Comparison of ENCODE assay signal across 7 mouse cellular contexts in genomic region chr11:115512407-115513183, GRCm38 (mm10). TPM values are rescaled to one million over a fixed set of nuclear protein-coding genes. Genes with fewer than 3 reads are reported as not detected.
A peak's percentile ranks its signal among the peaks of the same experiment; 100 is the strongest.
DNase-seq lines count a peak whose midpoint lies in the region; ATAC-seq and TF ChIP-seq lines count a peak whose summit lies in the region.

No protein-coding gene starts in this region.

- peak; percentile 47; the same call in 1 of the 2 replicates for TF ChIP-seq POLR2A in CH12.LX (IDR thresholded peaks at IDR 0.05; ENCODE audit: low read depth, low read length)
- no peak for TF ChIP-seq POLR2A in bone marrow, adult 2 months (IDR thresholded peaks at IDR 0.05; ENCODE audit: borderline replicate concordance, control insufficient read depth, low read depth, low read length)

- 20% methylated on average over 8 of the region's 8 CpGs for WGBS in bone marrow, adult 2 months
- WGBS in heart, embryonic 12.5 days = 33% methylated on average over 8 of the region's 8 CpGs
- WGBS in midbrain, postnatal 0 days = 4% methylated on average over 8 of the region's 8 CpGs

- H3K27me3 ChIP-seq in CH12.LX (replicated peaks) = no peaks in the 10 kb centered on the region
- no peaks in the 10 kb centered on the region for H3K27me3 ChIP-seq in heart, embryonic 12.5 days (replicated peaks)
- no peaks in the 10 kb centered on the region for H3K27me3 ChIP-seq in midbrain, postnatal 0 days (ENCODE audit: insufficient read depth, low read length)

- in situ Hi-C loops in CH12.LX (cut with MboI; ENCODE audit: low pct_ligation_motif_present, low pct_unique_long_range_greater_than_20kb, low sequenced_read_pairs) = no loop called here

- H3K9me3 ChIP-seq in CH12.LX (replicated peaks; ENCODE audit: low read length) = no peaks in the 10 kb centered on the region
- no peaks in the 10 kb centered on the region for H3K9me3 ChIP-seq in heart, embryonic 12.5 days (replicated peaks)
- H3K9me3 ChIP-seq in midbrain, postnatal 0 days (ENCODE audit: low read length) = no peaks in the 10 kb centered on the region

- peak; percentile 30; the same call in 1 of the 2 replicates for TF ChIP-seq EP300 in CH12.LX (IDR thresholded peaks at IDR 0.05; ENCODE audit: low read length)

- dilution Hi-C loops in CH12.LX (cut with MboI; ENCODE audit: extremely low pct_ligation_motif_present, extremely low pct_unique_long_range_greater_than_20kb, low sequenced_read_pairs) = no loop called here

- peak overlapping the region; percentile 90 for H3K9ac ChIP-seq in CH12.LX (ENCODE audit: insufficient read depth, low read depth)
- peak overlapping the region; percentile 99 for H3K9ac ChIP-seq in heart, embryonic 12.5 days
- H3K9ac ChIP-seq in midbrain, postnatal 0 days (replicated peaks; ENCODE audit: low read length, poor library complexity, severe bottlenecking) = peak overlapping the region; percentile 97

- peak overlapping the region; percentile 84 to 96 (median 96) for H3K4me3 ChIP-seq in CH12.LX (replicated peaks in 1 of 3; ENCODE audit: low read depth in 2 of 3, low read length in 2 of 3, poor library complexity in 1 of 3)
- H3K4me3 ChIP-seq in bone marrow, adult 2 months (replicated peaks; ENCODE audit: control insufficient read depth, low read depth, low read length) = peak overlapping the region; percentile 96
- peak overlapping the region; percentile 89 for H3K4me3 ChIP-seq in heart, embryonic 12.5 days
- peak overlapping the region; percentile 99 for H3K4me3 ChIP-seq in midbrain, postnatal 0 days (ENCODE audit: low read depth, low read length)

- peak; percentile 81 for DNase-seq in CH12.LX (ENCODE audit: extremely low read depth)
- DNase-seq in liver = peak; percentile 58
- peak; percentile 36 for DNase-seq in midbrain, postnatal 0 days (ENCODE audit: low spot score)
- peak; percentile 34 to 40 for DNase-seq in thymus, postnatal 10 days (ENCODE audit: low spot score in 2 of 2)

- H3K79me2 ChIP-seq in CH12.LX (replicated peaks; ENCODE audit: control insufficient read depth, extremely low read depth, insufficient read depth, poor library complexity, severe bottlenecking) = peaks cover 64% of the 10 kb centered on the region

- no peak for TF ChIP-seq CTCF in CH12.LX (conservative IDR thresholded peaks at IDR 0.05 in 1 of 2, IDR thresholded peaks at IDR 0.05 in 1 of 2; ENCODE audit: low read depth in 2 of 2, low read length in 2 of 2)
- TF ChIP-seq CTCF in bone marrow, adult 2 months (IDR thresholded peaks at IDR 0.05; ENCODE audit: control insufficient read depth, insufficient read depth, low read length) = no peak
- no peak for TF ChIP-seq CTCF in midbrain, postnatal 0 days (IDR thresholded peaks at IDR 0.05)

- H3K4me1 ChIP-seq in CH12.LX (ENCODE audit: control insufficient read depth in 1 of 2, insufficient read depth in 2 of 2) = peaks cover 31 to 58% of the 10 kb centered on the region in 2 experiments
- H3K4me1 ChIP-seq in bone marrow, adult 2 months (ENCODE audit: control insufficient read depth, insufficient read depth, low read length) = peaks cover 18% of the 10 kb centered on the region
- peaks cover 54% of the 10 kb centered on the region for H3K4me1 ChIP-seq in heart, embryonic 12.5 days (replicated peaks)
- H3K4me1 ChIP-seq in midbrain, postnatal 0 days (ENCODE audit: insufficient read depth, low read length) = peaks cover 19% of the 10 kb centered on the region

- peaks cover 0 to 24% of the 10 kb centered on the region in 2 experiments for H3K36me3 ChIP-seq in CH12.LX (replicated peaks in 1 of 2; ENCODE audit: control insufficient read depth in 1 of 2, insufficient read depth in 1 of 2, low read length in 1 of 2)
- H3K36me3 ChIP-seq in heart, embryonic 12.5 days = 0 out of 2 replicates have a peak, but pooled peaks cover 3% of the 10 kb centered on the region
- no peaks in the 10 kb centered on the region for H3K36me3 ChIP-seq in midbrain, postnatal 0 days (ENCODE audit: insufficient read depth, low read length)

- H3K4me2 ChIP-seq in CH12.LX (ENCODE audit: insufficient read depth, low read depth, poor library complexity, severe bottlenecking) = peak overlapping the region; percentile 99
- H3K4me2 ChIP-seq in heart, embryonic 12.5 days = peak overlapping the region; percentile 93
- H3K4me2 ChIP-seq in midbrain, postnatal 0 days (ENCODE audit: low read depth, low read length, poor library complexity, severe bottlenecking) = peak overlapping the region; percentile 76

- no peak for TF ChIP-seq RAD21 in CH12.LX (IDR thresholded peaks at IDR 0.05; ENCODE audit: low read depth, low read length)

- peak overlapping the region; percentile 65 for H3K27ac ChIP-seq in CH12.LX (ENCODE audit: insufficient read depth, low read depth)
- H3K27ac ChIP-seq in bone marrow, adult 2 months (ENCODE audit: control insufficient read depth, insufficient read depth, low read depth, low read length, poor library complexity) = peak overlapping the region; percentile 90
- H3K27ac ChIP-seq in heart, embryonic 12.5 days (ENCODE audit: poor library complexity, severe bottlenecking) = peak overlapping the region; percentile 91
- H3K27ac ChIP-seq in midbrain, postnatal 0 days (ENCODE audit: low read depth, low read length) = peak overlapping the region; percentile 91

- ATAC-seq in heart, embryonic 12.5 days (ENCODE audit: insufficient number of reproducible peaks, low FRiP score) = peak; percentile 13; the same call in 1 of the 2 replicates
- ATAC-seq in midbrain, postnatal 0 days (ENCODE audit: low FRiP score) = no peak
- ATAC-seq in megakaryocyte-erythroid progenitor cell, adult 5-6 weeks (replicated peaks; ENCODE audit: low FRiP score, low TSS enrichment, poor library complexity, severe bottlenecking) = no peak

RNA-seq across cellular contexts. Expression of gene Jpt1, which starts 1.6 kb away (rescaled TPM):
- total RNA-seq in CH12.LX (2012; rRNA removed) (294 and 358 TPM in 2 replicates), CH12.LX (2014; rRNA removed) (439 and 448 TPM in 2 replicates)
- polyA plus RNA-seq in CH12.LX (2012; ENCODE audit: insufficient read length, low read depth) = 432 and 479 TPM in 2 replicates
- 106 and 149 TPM in 2 replicates for polyA plus RNA-seq in bone marrow, adult 2 months (2011; ENCODE audit: insufficient read depth, insufficient read length, low replicate concordance, missing spikeins)
- polyA plus RNA-seq in heart, embryonic 12.5 days (2016; fragmentation: Nextera tagmentation; extraction: Ambion mirVana) = 413 and 440 TPM in 2 replicates
- total RNA-seq in midbrain, postnatal 0 days (2014; rRNA removed) = 744 and 761 TPM in 2 replicates
- 1,252 and 1,259 TPM in 2 replicates for polyA plus RNA-seq in midbrain, postnatal 0 days (2015; fragmentation: Nextera tagmentation; extraction: Ambion mirVana)
- 167 and 191 TPM in 2 replicates for total RNA-seq in megakaryocyte-erythroid progenitor cell, adult 5-6 weeks (2014; fragmentation: Nextera tagmentation)
- total RNA-seq in megakaryocyte-erythroid progenitor cell, adult 5-6 weeks (2017) = 122 and 142 TPM in 2 replicates

RNA-seq across cellular contexts. Expression of gene Nt5c, which starts 20.9 kb away (rescaled TPM):
- 151 and 154 TPM in 2 replicates for total RNA-seq in CH12.LX (2012; rRNA removed)
- 59.8 and 65.3 TPM in 2 replicates for total RNA-seq in CH12.LX (2014; rRNA removed)
- 175 and 190 TPM in 2 replicates for polyA plus RNA-seq in CH12.LX (2012; ENCODE audit: insufficient read length, low read depth)
- polyA plus RNA-seq in bone marrow, adult 2 months (2011; ENCODE audit: insufficient read depth, insufficient read length, low replicate concordance, missing spikeins) = 47.5 and 56.4 TPM in 2 replicates
- 56.2 and 58.2 TPM in 2 replicates for polyA plus RNA-seq in heart, embryonic 12.5 days (2016; fragmentation: Nextera tagmentation; extraction: Ambion mirVana)
- total RNA-seq in midbrain, postnatal 0 days (2014; rRNA removed) = 85.3 and 91.1 TPM in 2 replicates
- 131 and 133 TPM in 2 replicates for polyA plus RNA-seq in midbrain, postnatal 0 days (2015; fragmentation: Nextera tagmentation; extraction: Ambion mirVana)
- 81.6 and 117 TPM in 2 replicates for total RNA-seq in megakaryocyte-erythroid progenitor cell, adult 5-6 weeks (2014; fragmentation: Nextera tagmentation)
- 79.8 and 101 TPM in 2 replicates for total RNA-seq in megakaryocyte-erythroid progenitor cell, adult 5-6 weeks (2017)

RNA-seq across cellular contexts. Expression of gene Sumo2, which starts 23.5 kb away (rescaled TPM):
- total RNA-seq in CH12.LX (2012; rRNA removed) (480 and 623 TPM in 2 replicates), CH12.LX (2014; rRNA removed) (1,752 and 1,801 TPM in 2 replicates)
- polyA plus RNA-seq in CH12.LX (2012; ENCODE audit: insufficient read length, low read depth) = 960 and 1,020 TPM in 2 replicates
- 188 and 202 TPM in 2 replicates for polyA plus RNA-seq in bone marrow, adult 2 months (2011; ENCODE audit: insufficient read depth, insufficient read length, low replicate concordance, missing spikeins)
- 673 and 675 TPM in 2 replicates for polyA plus RNA-seq in heart, embryonic 12.5 days (2016; fragmentation: Nextera tagmentation; extraction: Ambion mirVana)
- total RNA-seq in midbrain, postnatal 0 days (2014; rRNA removed) = 543 and 643 TPM in 2 replicates
- polyA plus RNA-seq in midbrain, postnatal 0 days (2015; fragmentation: Nextera tagmentation; extraction: Ambion mirVana) = 972 and 1,028 TPM in 2 replicates
- 541 and 596 TPM in 2 replicates for total RNA-seq in megakaryocyte-erythroid progenitor cell, adult 5-6 weeks (2014; fragmentation: Nextera tagmentation)
- 518 and 674 TPM in 2 replicates for total RNA-seq in megakaryocyte-erythroid progenitor cell, adult 5-6 weeks (2017)

RNA-seq across cellular contexts. Expression of gene Armc7, which starts 37.1 kb away (rescaled TPM):
- total RNA-seq in CH12.LX (2012; rRNA removed) (8.7 and 8.9 TPM in 2 replicates), CH12.LX (2014; rRNA removed) (6.0 and 7.5 TPM in 2 replicates)
- 12.5 TPM in 2 replicates for polyA plus RNA-seq in CH12.LX (2012; ENCODE audit: insufficient read length, low read depth)
- 4.4 and 18.7 TPM in 2 replicates for polyA plus RNA-seq in bone marrow, adult 2 months (2011; ENCODE audit: insufficient read depth, insufficient read length, low replicate concordance, missing spikeins)
- 5.8 and 6.4 TPM in 2 replicates for polyA plus RNA-seq in heart, embryonic 12.5 days (2016; fragmentation: Nextera tagmentation; extraction: Ambion mirVana)
- 9.0 and 14.0 TPM in 2 replicates for total RNA-seq in midbrain, postnatal 0 days (2014; rRNA removed)
- 12.9 and 13.4 TPM in 2 replicates for polyA plus RNA-seq in midbrain, postnatal 0 days (2015; fragmentation: Nextera tagmentation; extraction: Ambion mirVana)
- 4.2 and 10.1 TPM in 2 replicates for total RNA-seq in megakaryocyte-erythroid progenitor cell, adult 5-6 weeks (2014; fragmentation: Nextera tagmentation)
- total RNA-seq in megakaryocyte-erythroid progenitor cell, adult 5-6 weeks (2017) = 8.3 and 8.7 TPM in 2 replicates

RNA-seq across cellular contexts. Expression of gene Slc16a5, which starts 50.3 kb away (rescaled TPM):
- total RNA-seq in CH12.LX (2012; rRNA removed) = 0.46 and 0.51 TPM in 2 replicates
- not detected in 2 replicates for total RNA-seq in CH12.LX (2014; rRNA removed)
- polyA plus RNA-seq in CH12.LX (2012; ENCODE audit: insufficient read length, low read depth) = 0.68 and 0.71 TPM in 2 replicates
- polyA plus RNA-seq in bone marrow, adult 2 months (2011; ENCODE audit: insufficient read depth, insufficient read length, low replicate concordance, missing spikeins) = 1.8 TPM in 1 of 2 replicates, not detected in the other
- 0.17 TPM in 1 of 2 replicates, not detected in the other for polyA plus RNA-seq in heart, embryonic 12.5 days (2016; fragmentation: Nextera tagmentation; extraction: Ambion mirVana)
- total RNA-seq in midbrain, postnatal 0 days (2014; rRNA removed) = not detected in 2 replicates
- 0.21 and 0.23 TPM in 2 replicates for polyA plus RNA-seq in midbrain, postnatal 0 days (2015; fragmentation: Nextera tagmentation; extraction: Ambion mirVana)
- not detected in 2 replicates for total RNA-seq in megakaryocyte-erythroid progenitor cell, adult 5-6 weeks (2014; fragmentation: Nextera tagmentation)
- total RNA-seq in megakaryocyte-erythroid progenitor cell, adult 5-6 weeks (2017) = not detected in 2 replicates
